Mouse (Mus musculus): Measurements from ENCODE around the gene Mrtfa.

- TF ChIP-seq CTCF (IDR thresholded peaks at IDR 0.05) (no peak), EP300 (IDR thresholded peaks at IDR 0.05) (no peak)
Measured at GRCm38 (mm10) chr15:81030891-81031425, 159.6 kb downstream of the Mrtfa start.

All from lung, postnatal 0 days (tissue).